Mouse (Mus musculus) thymus, adult 2 months (tissue): ENCODE data around the gene Frmd4a. TPM values are rescaled to one million over a fixed set of nuclear protein-coding genes. Genes with fewer than 3 reads are reported as not detected.
"Not testable (repeated sequence)": the region's sequence is repeated elsewhere in the genome, so short reads cannot be mapped to it uniquely, and the experiment has no call there.

Experiments used
- DNase-seq: peaks from one replicate; pipeline ENCODE4 v3.0.0; 2021
- H3K27ac ChIP-seq: fragments of 200-500 bp; 2 replicates; pipeline ENCODE4 v1.5.1; 2012; ENCODE audit warnings: low read length, control low read depth; ENCODE audit not compliant: control insufficient read depth, insufficient read depth
- H3K27me3 ChIP-seq: fragments of 200-500 bp; 2 replicates; pipeline ENCODE4 v1.6.1; 2012; ENCODE audit warnings: mild to moderate bottlenecking, low read length, moderate library complexity, mixed read lengths; ENCODE audit not compliant: control insufficient read depth, insufficient read depth
- H3K36me3 ChIP-seq: fragments of 200-500 bp; 2 replicates; pipeline ENCODE4 v1.6.1; 2012; ENCODE audit warnings: mild to moderate bottlenecking, low read length, moderate library complexity; ENCODE audit not compliant: control insufficient read depth, insufficient read depth
- H3K4me1 ChIP-seq: fragments of 200-500 bp; replicated peaks from 2 replicates; pipeline ENCODE4 v1.6.1; 2012; ENCODE audit warnings: low read length; ENCODE audit not compliant: control insufficient read depth, insufficient read depth
- H3K4me3 ChIP-seq: fragments of 200-500 bp; 2 replicates; pipeline ENCODE4 v1.5.1; 2012; ENCODE audit warnings: mild to moderate bottlenecking, low read length, control low read depth, moderate library complexity; ENCODE audit not compliant: control insufficient read depth, insufficient read depth
- CTCF ChIP-seq: fragments of 200-500 bp; IDR thresholded peaks from 2 replicates; pipeline ENCODE4 v1.5.1; 2012; ENCODE audit warnings: mild to moderate bottlenecking, control low read depth, low read length, moderate library complexity, borderline replicate concordance; ENCODE audit not compliant: control insufficient read depth, poor library complexity, insufficient read depth; ENCODE audit errors: extremely low read depth
- POLR2A ChIP-seq: fragments of 200-500 bp; IDR thresholded peaks from 2 replicates; pipeline ENCODE4 v1.6.1; 2012; ENCODE audit warnings: mild to moderate bottlenecking, low read length, control low read depth, moderate library complexity; ENCODE audit not compliant: control insufficient read depth, poor library complexity, insufficient read depth; ENCODE audit errors: extremely low read depth
- WGBS: fragments of 180-500 bp; shearing (Covaris S2); methylation state at CpG from one replicate; pipeline ENCODE4 v1.1.7; 2018; 5-methylcytosine and 5-hydroxymethylcytosine counted together
- polyA plus RNA-seq: library from polyadenylated mRNA; depleted of rRNA; stranded (reverse); fragments of >200 nt; gene quantifications from 2 replicates; pipeline ENCODE4 v1.2.3, GENCODE M21; 2012

Frmd4a gene
- polyA plus RNA-seq, 1 experiment: 17.5 TPM

- no peak for DNase-seq
- WGBS: 0% methylated on average over 8 of the region's 8 CpGs
- Histone ChIP-seq H3K36me3 (no peaks in the 10 kb centered on the region), H3K4me1 (peaks cover 20% of the 10 kb centered on the region), H3K27me3 (no peaks in the 10 kb centered on the region), H3K4me3 (peak overlapping the region; percentile 68), H3K27ac (peak overlapping the region; percentile 54)
- TF ChIP-seq POLR2A (no peak), CTCF (no peak)
Observed at GRCm38 (mm10) chr2:4559883-4560247, 542.3 kb downstream of the Frmd4a start.

DNA sequence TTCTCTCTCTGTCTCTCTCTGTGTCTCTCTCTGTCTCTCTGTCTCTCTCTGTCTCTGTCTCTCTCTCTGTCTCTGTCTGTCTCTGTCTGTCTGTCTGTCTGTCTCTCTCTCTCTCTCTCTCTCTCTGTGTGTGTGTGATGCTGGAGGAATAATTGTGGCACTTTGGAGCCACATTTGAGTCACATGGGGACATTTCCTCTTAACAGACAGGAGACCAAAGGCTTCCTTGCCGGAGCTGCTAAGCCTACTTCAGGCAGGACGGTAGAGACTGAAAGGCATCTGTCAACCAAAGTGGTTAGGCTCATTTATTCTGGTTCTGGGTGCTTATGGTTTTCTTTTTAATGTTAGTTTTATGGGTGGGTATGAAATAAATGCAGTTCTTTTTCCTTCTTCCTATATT is 543.0 kb downstream of the Frmd4a start:
- H3K4me1 ChIP-seq: peaks cover 20% of the 10 kb centered on the region
- not testable (repeated sequence) for H3K27ac ChIP-seq, H3K27me3 ChIP-seq, H3K36me3 ChIP-seq, DNase-seq, H3K4me3 ChIP-seq
- WGBS: 6% methylated on average over 2 of the region's 2 CpGs

GRCm38 (mm10) chr2:4561196-4561595 is 543.7 kb downstream of the Frmd4a start:
- H3K27ac ChIP-seq: peak overlapping the region; percentile 7; the same call in 1 of the 2 replicates
- peaks cover 20% of the 10 kb centered on the region for H3K4me1 ChIP-seq
- H3K27me3 ChIP-seq: no peaks in the 10 kb centered on the region
- peak overlapping the region; percentile 14 for H3K4me3 ChIP-seq
- no peaks in the 10 kb centered on the region for H3K36me3 ChIP-seq
- no peak for DNase-seq
- 7% methylated on average over 5 of the region's 5 CpGs for WGBS
- TF ChIP-seq CTCF (no peak), POLR2A (no peak)

- 51% methylated on average over 3 of the region's 3 CpGs for WGBS
- DNase-seq: no peak
- Histone ChIP-seq H3K4me1 (peaks cover 16% of the 10 kb centered on the region), H3K36me3 (no peaks in the 10 kb centered on the region), H3K27ac (no peak overlapping the region), H3K27me3 (no peaks in the 10 kb centered on the region), H3K4me3 (no peak overlapping the region)
- no peak for TF ChIP-seq POLR2A
Observed at GRCm38 (mm10) chr2:4562373-4562772, 544.9 kb downstream of the Frmd4a start.

DNA sequence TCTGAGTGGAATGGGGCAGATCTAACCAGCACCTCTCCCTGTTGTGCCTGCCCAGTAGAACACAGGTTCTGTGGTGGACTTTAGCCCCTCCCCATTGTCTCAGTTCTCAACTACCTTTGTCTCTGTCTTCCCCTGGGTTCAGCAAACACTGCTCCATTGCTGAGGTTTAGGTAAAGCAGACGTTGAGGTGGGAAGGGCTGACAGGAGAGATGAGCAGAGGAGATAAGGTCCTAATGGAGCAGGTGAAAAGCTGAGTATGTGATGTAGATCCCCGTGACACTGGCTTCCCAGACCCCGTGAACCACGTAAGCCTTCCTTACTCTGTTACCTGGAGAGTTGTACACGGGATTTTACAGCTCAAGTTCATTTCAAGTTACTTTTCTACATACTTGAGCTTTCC is 545.3 kb downstream of the Frmd4a start:
- WGBS: 28% methylated on average over 5 of the region's 5 CpGs
- Histone ChIP-seq H3K27me3 (no peaks in the 10 kb centered on the region), H3K4me1 (peaks cover 16% of the 10 kb centered on the region), H3K36me3 (0 out of 2 replicates have a peak, but pooled peaks cover 3% of the 10 kb centered on the region), H3K27ac (no peak overlapping the region; the same call in 1 of the 2 replicates), H3K4me3 (no peak overlapping the region)
- no peak for TF ChIP-seq CTCF
- TF ChIP-seq POLR2A: no peak
- no peak for DNase-seq

DNA sequence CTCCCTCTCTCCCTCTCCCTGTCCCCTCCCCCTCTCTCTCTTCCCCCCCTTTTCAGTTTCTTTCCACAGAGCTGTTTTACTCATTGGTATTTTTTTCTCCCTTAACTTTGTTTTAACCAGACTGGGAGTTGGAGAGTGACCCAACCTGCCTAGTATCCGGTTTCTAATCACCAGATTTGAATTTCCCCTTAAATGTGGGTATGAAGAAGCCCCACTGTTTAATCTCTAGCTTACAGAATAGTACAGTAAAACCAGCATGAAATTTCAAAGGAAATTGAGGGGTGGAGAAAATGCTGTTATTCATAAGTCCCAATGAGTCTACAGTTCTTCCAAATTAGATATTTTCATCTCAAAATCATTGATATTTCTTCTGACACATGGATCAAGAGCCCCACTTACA is 545.8 kb downstream of the Frmd4a start:
- no peak for DNase-seq
- 12% methylated on average over 1 of the region's 1 CpGs for WGBS
- TF ChIP-seq CTCF (no peak), POLR2A (no peak)
- Histone ChIP-seq H3K36me3 (0 out of 2 replicates have a peak, but pooled peaks cover 3% of the 10 kb centered on the region), H3K27ac (no peak overlapping the region), H3K4me1 (peaks cover 16% of the 10 kb centered on the region), H3K27me3 (no peaks in the 10 kb centered on the region), H3K4me3 (no peak overlapping the region)

DNA sequence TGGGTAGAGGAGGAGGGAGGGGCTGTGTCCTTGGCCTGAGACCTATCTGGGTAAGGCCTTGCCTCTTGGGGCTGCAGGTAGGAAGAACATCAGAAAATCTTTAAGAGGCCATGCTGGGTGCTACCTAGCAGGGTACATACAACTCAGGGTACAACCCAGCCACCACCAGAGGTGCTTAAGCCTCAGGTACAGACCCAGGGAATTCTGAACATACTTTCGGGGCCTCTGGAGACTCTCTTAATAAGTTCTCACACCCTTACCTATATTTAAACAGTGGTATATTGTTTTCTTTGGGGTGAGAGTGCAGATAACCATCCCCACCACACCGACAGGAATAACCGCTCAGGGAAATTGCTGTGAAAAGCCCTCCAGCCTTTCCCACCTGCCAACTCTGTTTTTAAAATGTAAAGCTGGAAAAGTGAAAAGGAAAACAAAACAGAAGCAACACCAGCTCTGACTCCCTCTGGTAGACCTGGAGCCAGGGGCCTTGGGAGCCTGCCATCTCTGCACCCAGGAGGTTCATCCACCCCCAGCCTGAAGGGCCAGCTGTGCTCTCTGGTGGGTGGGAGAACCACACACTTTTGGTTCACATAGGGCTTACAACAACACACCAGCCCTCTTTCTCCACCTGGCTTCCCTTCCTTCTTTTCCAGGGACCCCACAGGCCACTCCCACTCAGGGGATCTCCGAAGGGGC is 548.9 kb downstream of the Frmd4a start:
- Histone ChIP-seq H3K36me3 (0 out of 2 replicates have a peak, but pooled peaks cover 3% of the 10 kb centered on the region), H3K4me3 (no peak overlapping the region), H3K27me3 (no peaks in the 10 kb centered on the region), H3K27ac (no peak overlapping the region), H3K4me1 (peaks cover 13% of the 10 kb centered on the region)
- TF ChIP-seq POLR2A: no peak
- no peak for TF ChIP-seq CTCF
- DNase-seq: no peak
- 90% methylated on average over 4 of the region's 4 CpGs for WGBS
